Mouse (Mus musculus): Measurements from ENCODE around the gene Osgep. TPM values are rescaled to one million over a fixed set of nuclear protein-coding genes. Genes with fewer than 3 reads are reported as not detected.

The Osgep gene
- polyA plus RNA-seq, 2 experiments: 137 to 164 TPM

DNA sequence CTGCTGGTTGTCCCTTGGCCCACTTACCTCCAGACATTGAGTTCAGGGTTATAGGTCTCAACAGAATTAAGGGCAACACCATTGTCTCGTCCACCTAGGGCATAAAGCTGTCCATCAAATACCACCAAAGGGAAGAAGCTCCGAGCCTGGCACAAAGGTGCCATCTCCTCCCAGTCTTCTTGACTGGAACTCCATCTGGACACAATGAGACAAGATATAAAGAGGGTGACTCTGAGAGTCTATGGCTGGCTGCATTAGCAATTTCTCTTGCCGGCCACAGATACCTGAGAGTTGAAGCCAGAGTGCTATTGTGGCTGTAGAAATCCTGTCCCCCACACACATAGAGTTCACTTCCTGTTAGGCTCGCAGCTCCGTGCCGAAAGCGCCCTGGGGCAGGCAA lies 32.6 kb downstream of the Osgep start:
- Histone ChIP-seq H3K27ac (replicated peaks; ENCODE audit: low read depth, low read length) (no peak overlapping the region), H3K9ac (ENCODE audit: low read depth, low read length, severe bottlenecking) (no peak overlapping the region), H3K27me3 (ENCODE audit: control insufficient read depth, insufficient read depth, low read length) (peaks cover 16% of the 10 kb centered on the region; the same call in 1 of the 2 replicates), H3K4me2 (replicated peaks; ENCODE audit: low read depth, low read length, severe bottlenecking) (no peak overlapping the region), H3K36me3 (ENCODE audit: control insufficient read depth, insufficient read depth, low read length) (no peaks in the 10 kb centered on the region), H3K4me3 (replicated peaks; ENCODE audit: low read length) (no peak overlapping the region), H3K9me3 (ENCODE audit: control insufficient read depth, low read length) (no peaks in the 10 kb centered on the region), H3K4me1 (ENCODE audit: control insufficient read depth, insufficient read depth, low read length) (no peaks in the 10 kb centered on the region; the same call in 1 of the 2 replicates)
- ATAC-seq (ENCODE audit: low FRiP score, low read depth) (no peak), DNase-seq (ENCODE audit: low spot score) (no peak)
- WGBS: 86% methylated on average over 7 of the region's 7 CpGs
- TF ChIP-seq POLR2A (IDR thresholded peaks at IDR 0.05; ENCODE audit: borderline replicate concordance, extremely low read depth, insufficient read depth, insufficient read length): no peak

DNA sequence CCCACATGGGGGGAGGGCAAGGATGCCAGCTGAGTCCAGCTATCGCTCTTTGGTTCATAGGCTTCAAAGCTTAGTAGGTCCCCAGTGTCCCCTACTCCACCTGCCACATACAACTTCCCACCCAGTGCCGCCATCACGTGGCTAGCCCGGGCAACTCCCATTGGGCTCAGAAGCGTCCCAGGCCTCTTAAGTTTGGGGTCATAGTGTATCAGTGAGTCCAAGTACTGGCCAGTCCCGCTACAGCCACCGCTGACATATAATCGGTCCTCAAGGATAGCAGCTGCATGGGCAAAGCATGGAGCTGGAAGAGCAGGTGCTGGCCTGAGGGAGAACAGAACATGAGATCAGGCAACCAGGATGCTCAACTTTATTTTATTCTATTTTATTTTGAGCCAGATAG lies 33.1 kb downstream of the Osgep start:
- no peak overlapping the region for H3K4me2 ChIP-seq (replicated peaks; ENCODE audit: low read depth, low read length, severe bottlenecking)
- peaks cover 12% of the 10 kb centered on the region; the same call in 1 of the 2 replicates for H3K27me3 ChIP-seq (ENCODE audit: control insufficient read depth, insufficient read depth, low read length)
- no peaks in the 10 kb centered on the region for H3K9me3 ChIP-seq (ENCODE audit: control insufficient read depth, low read length)
- DNase-seq (ENCODE audit: low spot score) (no peak), ATAC-seq (ENCODE audit: low FRiP score, low read depth) (no peak)
- H3K4me3 ChIP-seq (replicated peaks; ENCODE audit: low read length): no peak overlapping the region
- H3K4me1 ChIP-seq (ENCODE audit: control insufficient read depth, insufficient read depth, low read length): no peaks in the 10 kb centered on the region; the same call in 1 of the 2 replicates
- 94% methylated on average over 8 of the region's 8 CpGs for WGBS
- no peak overlapping the region for H3K27ac ChIP-seq (replicated peaks; ENCODE audit: low read depth, low read length)
- no peak overlapping the region for H3K9ac ChIP-seq (ENCODE audit: low read depth, low read length, severe bottlenecking)
- no peaks in the 10 kb centered on the region for H3K36me3 ChIP-seq (ENCODE audit: control insufficient read depth, insufficient read depth, low read length)
- TF ChIP-seq POLR2A (IDR thresholded peaks at IDR 0.05; ENCODE audit: borderline replicate concordance, extremely low read depth, insufficient read depth, insufficient read length): no peak

DNA sequence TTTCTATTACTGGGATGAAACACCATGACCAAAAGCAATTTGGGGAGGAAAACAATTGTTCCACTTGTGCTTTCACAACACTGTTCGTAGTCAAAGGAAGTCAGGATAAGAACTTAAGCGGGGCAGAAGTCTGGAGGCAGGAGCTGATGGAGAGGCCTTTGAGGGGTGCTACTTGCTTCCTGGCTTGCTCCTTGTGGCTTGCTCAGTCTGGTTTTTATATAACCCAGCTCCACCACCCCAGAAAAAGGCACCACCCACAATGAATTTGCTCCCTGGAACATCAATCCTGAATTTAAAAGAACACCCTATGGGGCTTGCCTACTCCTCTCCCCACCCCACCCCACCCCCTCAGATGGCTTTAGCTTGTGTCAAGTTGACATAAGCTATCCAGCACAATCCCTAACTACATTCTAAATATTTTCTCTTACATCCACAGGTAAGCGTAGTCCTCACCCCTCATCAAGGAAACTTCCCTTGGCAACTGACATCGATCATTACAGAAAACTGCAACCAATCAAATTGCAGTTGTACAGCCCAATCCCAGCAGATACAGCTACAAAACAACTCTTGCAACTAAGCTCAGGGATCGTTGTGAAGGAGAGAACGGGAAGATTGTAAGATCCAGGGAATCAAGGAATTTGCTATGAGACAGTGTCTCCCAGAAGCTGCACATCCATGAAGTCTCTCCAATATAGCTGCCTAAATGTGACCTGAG lies 48.3 kb downstream of the Osgep start:
- no peak for DNase-seq (ENCODE audit: low spot score)
- H3K36me3 ChIP-seq (ENCODE audit: control insufficient read depth, insufficient read depth, low read length): no peaks in the 10 kb centered on the region
- no peaks in the 10 kb centered on the region for H3K4me1 ChIP-seq (ENCODE audit: control insufficient read depth, insufficient read depth, low read length)
- no peak overlapping the region for H3K27ac ChIP-seq (replicated peaks; ENCODE audit: low read depth, low read length)
- H3K9ac ChIP-seq (ENCODE audit: low read depth, low read length, severe bottlenecking): no peak overlapping the region
- no peaks in the 10 kb centered on the region for H3K27me3 ChIP-seq (ENCODE audit: control insufficient read depth, insufficient read depth, low read length)
- H3K4me3 ChIP-seq (replicated peaks; ENCODE audit: low read length): no peak overlapping the region
- no peak for TF ChIP-seq POLR2A (IDR thresholded peaks at IDR 0.05; ENCODE audit: borderline replicate concordance, extremely low read depth, insufficient read depth, insufficient read length)
- no peak overlapping the region for H3K4me2 ChIP-seq (replicated peaks; ENCODE audit: low read depth, low read length, severe bottlenecking)
- no peaks in the 10 kb centered on the region for H3K9me3 ChIP-seq (ENCODE audit: control insufficient read depth, low read length)
- 83% methylated on average over 6 of the region's 6 CpGs for WGBS
- ATAC-seq (ENCODE audit: low FRiP score, low read depth): no peak

DNA sequence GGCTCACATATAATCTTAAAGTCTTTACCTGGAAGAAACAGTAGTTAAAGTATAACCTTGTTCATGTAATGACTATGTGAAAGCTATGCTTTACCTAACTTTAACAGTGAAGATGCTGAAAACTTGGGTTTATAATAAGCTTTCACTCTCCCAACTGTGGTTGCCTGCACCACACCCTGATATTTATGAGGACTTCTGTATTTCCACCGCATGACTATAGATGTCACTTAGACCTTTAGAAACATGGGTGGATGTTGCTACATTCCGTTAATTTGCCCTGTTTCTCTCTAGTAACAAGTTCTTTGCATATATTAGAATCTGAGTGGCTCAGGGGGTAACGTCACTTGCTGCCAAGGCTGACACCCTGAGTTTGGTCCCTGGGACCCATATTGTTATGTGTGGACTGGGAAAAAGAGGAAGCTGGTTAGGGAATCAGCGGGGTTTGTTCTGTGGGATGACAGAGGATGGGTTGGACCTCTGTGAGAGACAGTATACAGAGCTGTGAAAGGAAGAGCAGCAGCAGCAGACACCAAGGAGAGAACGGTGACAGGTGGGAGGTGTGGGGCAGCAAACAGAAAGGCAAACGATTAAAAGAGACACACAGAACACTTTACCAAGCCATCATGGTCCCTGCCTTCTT lies 49.0 kb downstream of the Osgep start:
- no peaks in the 10 kb centered on the region for H3K9me3 ChIP-seq (ENCODE audit: control insufficient read depth, low read length)
- no peak overlapping the region for H3K9ac ChIP-seq (ENCODE audit: low read depth, low read length, severe bottlenecking)
- H3K27ac ChIP-seq (replicated peaks; ENCODE audit: low read depth, low read length): no peak overlapping the region
- no peak overlapping the region for H3K4me3 ChIP-seq (replicated peaks; ENCODE audit: low read length)
- DNase-seq (ENCODE audit: low spot score) (no peak), ATAC-seq (ENCODE audit: low FRiP score, low read depth) (no peak)
- TF ChIP-seq POLR2A (IDR thresholded peaks at IDR 0.05; ENCODE audit: borderline replicate concordance, extremely low read depth, insufficient read depth, insufficient read length): no peak
- 79% methylated on average over 6 of the region's 6 CpGs for WGBS
- H3K4me1 ChIP-seq (ENCODE audit: control insufficient read depth, insufficient read depth, low read length): no peaks in the 10 kb centered on the region
- H3K36me3 ChIP-seq (ENCODE audit: control insufficient read depth, insufficient read depth, low read length): no peaks in the 10 kb centered on the region
- no peaks in the 10 kb centered on the region for H3K27me3 ChIP-seq (ENCODE audit: control insufficient read depth, insufficient read depth, low read length)
- H3K4me2 ChIP-seq (replicated peaks; ENCODE audit: low read depth, low read length, severe bottlenecking): no peak overlapping the region

DNA sequence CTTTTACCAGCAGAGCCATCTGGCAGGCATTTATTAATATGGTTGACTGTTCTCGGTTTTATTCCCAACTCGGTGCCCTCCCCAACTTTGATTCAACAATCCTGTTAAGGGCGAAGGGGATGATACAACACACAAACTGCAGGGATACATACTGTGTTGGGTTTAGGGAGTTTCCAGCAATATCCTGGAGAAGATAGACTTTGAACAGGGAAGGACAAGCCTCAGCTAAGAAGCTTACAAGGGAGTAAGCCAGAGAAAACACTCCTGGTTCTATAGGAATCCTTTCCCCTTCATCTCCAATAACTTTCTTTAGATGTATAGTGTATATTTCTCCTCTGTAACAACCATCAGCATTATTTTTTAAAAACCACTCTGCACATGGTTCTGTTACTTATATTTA lies 49.5 kb downstream of the Osgep start:
- DNase-seq (ENCODE audit: low spot score) (no peak), ATAC-seq (ENCODE audit: low FRiP score, low read depth) (no peak)
- Histone ChIP-seq H3K27ac (replicated peaks; ENCODE audit: low read depth, low read length) (no peak overlapping the region), H3K4me3 (replicated peaks; ENCODE audit: low read length) (no peak overlapping the region), H3K27me3 (ENCODE audit: control insufficient read depth, insufficient read depth, low read length) (no peaks in the 10 kb centered on the region), H3K9me3 (ENCODE audit: control insufficient read depth, low read length) (no peaks in the 10 kb centered on the region), H3K36me3 (ENCODE audit: control insufficient read depth, insufficient read depth, low read length) (no peaks in the 10 kb centered on the region), H3K9ac (ENCODE audit: low read depth, low read length, severe bottlenecking) (no peak overlapping the region), H3K4me2 (replicated peaks; ENCODE audit: low read depth, low read length, severe bottlenecking) (no peak overlapping the region), H3K4me1 (ENCODE audit: control insufficient read depth, insufficient read depth, low read length) (no peaks in the 10 kb centered on the region)
- 75% methylated on average over 3 of the region's 3 CpGs for WGBS
- no peak for TF ChIP-seq POLR2A (IDR thresholded peaks at IDR 0.05; ENCODE audit: borderline replicate concordance, extremely low read depth, insufficient read depth, insufficient read length)
